Mouse (Mus musculus) intestine, postnatal 0 days (tissue): ENCODE data around the gene Yars. TPM values are rescaled to one million over a fixed set of nuclear protein-coding genes. Genes with fewer than 3 reads are reported as not detected.

Source experiments
- ATAC-seq: fragments of 200-750 bp; cut with Nextera tagmentation; 2 replicates; pipeline ENCODE4 v1.8.0; 2017; ENCODE audit warnings: mild to moderate bottlenecking, moderate TSS enrichment, moderate library complexity
- H3K27ac ChIP-seq: fragments of 300-500 bp; sonication (generic); 2 replicates; pipeline ENCODE4 v1.5.1; 2014; ENCODE audit warnings: mild to moderate bottlenecking, low read depth, low read length, moderate library complexity
- H3K27me3 ChIP-seq: fragments of 300-500 bp; sonication (generic); replicated peaks from 2 replicates; pipeline ENCODE4 v1.6.1; 2014; ENCODE audit warnings: low read length, mixed read lengths; ENCODE audit not compliant: control insufficient read depth, insufficient read depth
- H3K36me3 ChIP-seq: fragments of 300-500 bp; sonication (generic); 2 replicates; pipeline ENCODE4 v1.6.1; 2014; ENCODE audit warnings: mild to moderate bottlenecking, moderate library complexity; ENCODE audit not compliant: control insufficient read depth, insufficient read depth
- H3K4me1 ChIP-seq: fragments of 300-500 bp; sonication (generic); replicated peaks from 2 replicates; pipeline ENCODE4 v1.6.1; 2014; ENCODE audit warnings: antibody characterized with exemption, low read length, mixed read lengths; ENCODE audit not compliant: control insufficient read depth, insufficient read depth
- H3K4me2 ChIP-seq: fragments of 300-500 bp; sonication (generic); replicated peaks from 2 replicates; pipeline ENCODE4 v1.6.1; 2014; ENCODE audit warnings: low read depth, mild to moderate bottlenecking, moderate library complexity
- H3K4me3 ChIP-seq: fragments of 300-500 bp; sonication (generic); 2 replicates; pipeline ENCODE4 v1.5.1; 2014; ENCODE audit warnings: low read depth, low read length
- H3K9ac ChIP-seq: fragments of 300-500 bp; sonication (generic); 2 replicates; pipeline ENCODE4 v1.6.1; 2014; ENCODE audit warnings: mild to moderate bottlenecking, low read depth, low read length
- H3K9me3 ChIP-seq: fragments of 300-500 bp; sonication (generic); 2 replicates; pipeline ENCODE4 v1.6.1; 2016; ENCODE audit warnings: mixed run types; ENCODE audit not compliant: control insufficient read depth
- CTCF ChIP-seq: sonication (generic); IDR thresholded peaks from 2 replicates; pipeline ENCODE4 v1.5.1; 2016; ENCODE audit warnings: low read depth, mild to moderate bottlenecking, control low read depth, antibody characterized with exemption, moderate library complexity
- WGBS: fragments of 180-500 bp; shearing (Covaris S2); extraction: QIAGEN DNeasy Blood & Tissue Kit; methylation state at CpG from one replicate; pipeline ENCODE4 v1.1.7; 2014; 5-methylcytosine and 5-hydroxymethylcytosine counted together
- polyA plus RNA-seq: library from polyadenylated mRNA; unstranded; fragments of >200 nt; fragmentation: Nextera tagmentation; extraction: Ambion mirVana; gene quantifications from 2 replicates; pipeline ENCODE4 v1.2.1, GENCODE M21; 2015

Gene Yars
- polyA plus RNA-seq, 1 experiment from 2014 or later: 35.6 TPM

GRCm38 (mm10) chr4:129239075-129239474 lies 49.5 kb downstream of the Yars start:
- peak overlapping the region; percentile 19 for H3K9ac ChIP-seq
- H3K4me3 ChIP-seq: peak overlapping the region; percentile 54
- no peaks in the 10 kb centered on the region for H3K9me3 ChIP-seq
- H3K4me1 ChIP-seq: peaks cover 9% of the 10 kb centered on the region
- H3K27me3 ChIP-seq: no peaks in the 10 kb centered on the region
- TF ChIP-seq CTCF: no peak
- WGBS: 1% methylated on average over 26 of the region's 29 CpGs
- H3K4me2 ChIP-seq: peak overlapping the region; percentile 90
- H3K36me3 ChIP-seq: no peaks in the 10 kb centered on the region
- H3K27ac ChIP-seq: peak overlapping the region; percentile 24; the same call in 1 of the 2 replicates
- ATAC-seq: peak; percentile 65

DNA sequence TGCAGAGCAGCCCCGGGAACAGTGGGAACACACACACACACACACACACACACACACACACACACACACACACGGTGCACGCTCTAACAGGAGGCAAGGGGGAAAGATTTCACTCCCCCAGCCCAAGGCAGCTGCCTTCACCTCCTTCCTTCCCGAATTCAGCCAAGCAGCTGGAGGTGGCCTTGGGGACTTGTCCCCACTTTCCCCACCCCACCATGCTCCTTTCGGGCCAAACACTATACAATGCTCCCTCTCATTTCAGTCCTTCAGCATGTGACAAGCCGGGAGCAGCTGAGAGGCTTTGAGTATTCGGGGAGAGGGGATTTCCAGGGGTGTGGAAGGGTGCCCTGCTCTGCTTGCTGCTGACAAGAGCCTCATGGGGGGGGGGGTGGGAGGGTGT lies 52.3 kb downstream of the Yars start:
- no peak overlapping the region for H3K4me3 ChIP-seq
- 0 out of 2 replicates have a peak overlapping the region, but pooled peaks have one; percentile 17 for H3K9ac ChIP-seq
- no peaks in the 10 kb centered on the region for H3K9me3 ChIP-seq
- no peaks in the 10 kb centered on the region; the same call in 1 of the 2 replicates for H3K36me3 ChIP-seq
- H3K4me1 ChIP-seq: peaks cover 18% of the 10 kb centered on the region
- no peak for TF ChIP-seq CTCF
- ATAC-seq: no peak
- H3K4me2 ChIP-seq: peak overlapping the region; percentile 21; the same call in 1 of the 2 replicates
- H3K27ac ChIP-seq: no peak overlapping the region
- H3K27me3 ChIP-seq: no peaks in the 10 kb centered on the region
- WGBS: 31% methylated on average over 7 of the region's 7 CpGs

- Histone ChIP-seq H3K4me1 (peaks cover 18% of the 10 kb centered on the region), H3K27me3 (no peaks in the 10 kb centered on the region), H3K9ac (0 out of 2 replicates have a peak overlapping the region, but pooled peaks have one; percentile 17), H3K4me3 (no peak overlapping the region), H3K4me2 (peak overlapping the region; percentile 21; the same call in 1 of the 2 replicates), H3K36me3 (no peaks in the 10 kb centered on the region; the same call in 1 of the 2 replicates), H3K27ac (no peak overlapping the region), H3K9me3 (no peaks in the 10 kb centered on the region)
- WGBS: 65% methylated on average over 4 of the region's 4 CpGs
- no peak for ATAC-seq
- no peak for TF ChIP-seq CTCF
Measured at GRCm38 (mm10) chr4:129242327-129242726, 52.8 kb downstream of the Yars start.

DNA sequence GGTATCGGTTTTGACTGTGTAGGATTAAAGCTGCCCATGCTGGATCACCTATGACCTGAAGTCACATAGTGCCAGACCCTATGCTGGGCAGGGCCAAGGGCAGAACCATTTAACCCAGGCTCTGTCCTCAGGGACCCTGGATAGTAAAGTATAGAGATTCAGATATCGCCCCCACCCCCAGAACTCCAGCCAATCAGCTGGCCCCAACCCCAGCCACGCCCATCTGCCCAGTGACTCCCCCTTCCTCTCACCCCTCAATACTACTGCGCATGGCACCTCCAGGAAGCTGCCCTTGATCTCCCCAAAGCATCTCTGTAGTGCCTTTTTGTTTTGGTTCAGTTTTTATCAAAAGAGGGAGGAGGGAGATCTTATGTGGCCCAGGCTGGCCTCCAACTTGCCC lies 53.2 kb downstream of the Yars start:
- Histone ChIP-seq H3K36me3 (no peaks in the 10 kb centered on the region; the same call in 1 of the 2 replicates), H3K4me1 (peaks cover 16% of the 10 kb centered on the region), H3K27ac (no peak overlapping the region), H3K4me2 (peak overlapping the region; percentile 21; the same call in 1 of the 2 replicates), H3K9me3 (no peaks in the 10 kb centered on the region), H3K27me3 (no peaks in the 10 kb centered on the region), H3K9ac (0 out of 2 replicates have a peak overlapping the region, but pooled peaks have one; percentile 17), H3K4me3 (no peak overlapping the region)
- no peak for TF ChIP-seq CTCF
- WGBS: 55% methylated on average over 4 of the region's 4 CpGs
- no peak for ATAC-seq

DNA sequence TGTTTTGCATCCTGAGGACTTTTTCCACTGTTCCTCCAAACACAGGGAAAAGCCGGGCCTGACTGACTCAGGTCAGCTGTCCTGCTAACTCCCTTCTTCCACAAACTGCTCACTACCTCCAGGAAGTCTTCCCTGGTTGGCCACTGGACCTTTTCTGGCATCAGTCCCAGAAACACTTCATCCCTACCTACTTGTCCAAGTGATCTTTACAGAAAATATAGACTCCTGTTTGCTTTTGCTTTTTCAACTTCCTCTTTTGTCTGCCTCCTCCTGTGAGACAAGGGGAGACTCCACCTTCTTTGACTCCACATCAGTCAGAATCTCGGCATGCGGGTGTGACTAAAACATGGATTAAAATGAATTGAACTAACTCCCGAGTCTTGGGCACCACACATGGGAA lies 55.2 kb downstream of the Yars start:
- ATAC-seq: no peak
- H3K4me2 ChIP-seq: peak overlapping the region; percentile 88; the same call in 1 of the 2 replicates
- H3K36me3 ChIP-seq: no peaks in the 10 kb centered on the region; the same call in 1 of the 2 replicates
- WGBS: 24% methylated on average over 4 of the region's 4 CpGs
- peaks cover 16% of the 10 kb centered on the region for H3K4me1 ChIP-seq
- H3K9me3 ChIP-seq: no peaks in the 10 kb centered on the region
- H3K27ac ChIP-seq: 0 out of 2 replicates have a peak overlapping the region, but pooled peaks have one; percentile 41
- no peak for TF ChIP-seq CTCF
- H3K9ac ChIP-seq: no peak overlapping the region
- no peak overlapping the region for H3K4me3 ChIP-seq
- H3K27me3 ChIP-seq: no peaks in the 10 kb centered on the region

DNA sequence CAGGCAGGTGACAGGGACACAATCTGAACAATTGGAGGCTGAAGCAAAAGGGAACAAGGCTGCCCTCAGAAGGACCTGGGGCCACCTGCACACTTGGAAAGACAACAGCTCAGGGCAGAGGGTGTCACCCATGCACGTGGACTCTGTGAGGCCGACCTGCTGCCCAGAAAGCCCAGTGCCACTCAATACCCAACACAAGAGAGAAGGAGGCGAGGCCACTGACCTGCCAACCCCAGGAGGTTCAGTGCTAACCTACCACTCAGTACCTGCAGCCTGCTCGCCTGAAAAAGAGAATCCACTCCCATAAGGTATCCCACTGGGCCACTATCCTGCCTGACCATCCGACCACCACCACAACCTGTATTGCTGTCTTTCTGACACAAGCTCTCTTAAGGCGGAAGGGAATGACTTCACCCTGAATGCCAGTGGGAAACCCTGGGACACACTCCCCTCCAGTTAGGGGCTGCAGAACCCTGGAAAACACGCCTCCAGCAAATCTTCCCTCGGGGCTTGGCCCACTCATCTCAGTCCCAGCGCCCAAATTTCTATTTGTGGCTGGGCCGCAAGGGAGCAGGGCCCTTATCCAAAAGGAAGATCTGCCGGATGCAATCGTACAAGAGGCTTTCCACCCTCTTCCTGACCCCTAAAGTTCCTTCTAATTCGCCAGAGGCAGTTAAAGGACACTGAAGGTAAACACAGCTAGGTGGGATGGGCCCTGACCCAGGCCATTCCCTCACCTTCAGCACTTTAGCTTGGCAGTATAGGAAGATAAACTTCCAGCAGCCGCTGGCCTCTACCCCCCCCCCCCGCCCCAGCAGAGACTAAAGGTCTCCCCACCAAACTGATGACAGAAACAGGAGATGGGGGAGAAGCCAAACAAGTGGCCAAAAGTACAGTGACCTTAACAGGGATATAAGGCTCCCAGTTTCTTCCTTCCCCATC lies 57.1 kb downstream of the Yars start:
- WGBS: 23% methylated on average over 15 of the region's 15 CpGs
- no peaks in the 10 kb centered on the region for H3K9me3 ChIP-seq
- ATAC-seq: no peak
- no peaks in the 10 kb centered on the region for H3K27me3 ChIP-seq
- no peak for TF ChIP-seq CTCF
- H3K4me2 ChIP-seq: peak overlapping the region; percentile 88
- H3K4me1 ChIP-seq: peaks cover 19% of the 10 kb centered on the region
- H3K36me3 ChIP-seq: no peaks in the 10 kb centered on the region; the same call in 1 of the 2 replicates
- peak overlapping the region; percentile 99 for H3K9ac ChIP-seq
- peak overlapping the region; percentile 100 for H3K27ac ChIP-seq
- peak overlapping the region; percentile 74 for H3K4me3 ChIP-seq
